Mouse (Mus musculus) liver, postnatal 0 days (tissue): Measurements from ENCODE around the gene Aldh1l1.

Source experiments
- CTCF ChIP-seq: sonication (generic); IDR thresholded peaks from 2 replicates; pipeline ENCODE4 v1.5.1; 2016; ENCODE audit warnings: antibody characterized with exemption, low read depth
- EP300 ChIP-seq: IDR thresholded peaks from 2 replicates; pipeline ENCODE4 v1.6.1; 2016; ENCODE audit warnings: antibody characterized with exemption, low read depth, mild to moderate bottlenecking

- TF ChIP-seq EP300, result no peak
- TF ChIP-seq CTCF, result no peak
Observed at GRCm38 (mm10) chr6:90616481-90616880, 130.3 kb downstream of the Aldh1l1 start.
